Mouse (Mus musculus): ENCODE measurements around the gene Xrra1. TPM values are rescaled to one million over a fixed set of nuclear protein-coding genes. Genes with fewer than 3 reads are reported as not detected.

Xrra1 gene
- total and polyA plus RNA-seq, 3 experiments: 0.58 to 1.2 TPM; not detected in 1

DNA sequence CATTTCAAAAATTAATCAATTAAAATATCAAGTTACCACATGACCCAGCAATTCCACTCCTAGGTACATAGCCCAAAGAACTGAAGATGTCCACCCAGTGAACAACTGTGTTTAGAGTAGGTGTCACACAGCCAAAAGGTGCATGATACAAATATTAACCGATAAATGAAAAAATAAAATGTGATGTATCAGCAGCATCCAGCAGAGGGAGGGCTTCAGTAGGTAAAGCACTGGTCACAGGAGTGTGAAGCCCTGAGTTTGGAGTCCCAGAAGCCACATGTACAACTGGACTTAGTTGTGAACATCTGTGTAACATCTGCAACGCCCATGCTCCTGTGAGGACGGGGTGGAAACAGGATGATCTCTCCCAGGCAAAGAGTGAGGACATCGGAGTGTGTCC, 4.6 kb upstream of the Xrra1 start:
- Histone ChIP-seq H3K4me1 (ENCODE audit: control insufficient read depth in 1 of 2, insufficient read depth in 2 of 2, low read length in 2 of 2) (peaks cover 12 to 14% of the 10 kb centered on the region in 2 experiments), H3K27me3 (ENCODE audit: control insufficient read depth in 1 of 2, insufficient read depth in 2 of 2, low read length in 2 of 2) (no peaks in the 10 kb centered on the region), H3K9me3 (replicated peaks; ENCODE audit: insufficient read depth, low read length) (no peaks in the 10 kb centered on the region), H3K79me2 (ENCODE audit: control insufficient read depth, insufficient read depth, low read length, poor library complexity) (peaks cover 41% of the 10 kb centered on the region), H3K27ac (ENCODE audit: control insufficient read depth, low read depth, low read length) (no peak overlapping the region), H3K9ac (ENCODE audit: control insufficient read depth, low read depth, low read length, poor library complexity, severe bottlenecking) (no peak overlapping the region), H3K36me3 (ENCODE audit: control insufficient read depth in 1 of 2, insufficient read depth in 2 of 2, low read length in 2 of 2) (peaks cover 16 to 33% of the 10 kb centered on the region in 2 experiments), H3K4me3 (ENCODE audit: control insufficient read depth in 1 of 2, insufficient read depth in 1 of 2, low read depth in 2 of 2, low read length in 2 of 2) (no peak overlapping the region)
- no peak for DNase-seq (ENCODE audit: low read depth, low spot score)
- TF ChIP-seq TCF12 (IDR thresholded peaks at IDR 0.05; ENCODE audit: low read depth, low read length) (no peak), CHD1 (IDR thresholded peaks at IDR 0.05; ENCODE audit: low read depth, low read length) (no peak), BHLHE40 (IDR thresholded peaks at IDR 0.05; ENCODE audit: borderline replicate concordance, low read depth, low read length) (no peak), POLR2AphosphoS2 (IDR thresholded peaks at IDR 0.05; ENCODE audit: low read length) (no peak), ZNF384 (IDR thresholded peaks at IDR 0.05; ENCODE audit: low read depth, low read length) (no peak), USF1 (IDR thresholded peaks at IDR 0.05; ENCODE audit: low read depth, low read length) (no peak), MAX (IDR thresholded peaks at IDR 0.05; ENCODE audit: low read length) (no peak), TBP (IDR thresholded peaks at IDR 0.05; ENCODE audit: low read depth, low read length) (no peak), GATA1 (IDR thresholded peaks at IDR 0.05; ENCODE audit: low read depth, low read length) (no peak)

GRCm38 (mm10) chr7:99856266-99856861, 2.6 kb upstream of the Xrra1 start:
- H3K27me3 ChIP-seq (ENCODE audit: control insufficient read depth in 1 of 2, insufficient read depth in 2 of 2, low read length in 2 of 2): no peaks in the 10 kb centered on the region
- DNase-seq (ENCODE audit: low read depth, low spot score): no peak
- H3K27ac ChIP-seq (ENCODE audit: control insufficient read depth, low read depth, low read length): no peak overlapping the region
- peaks cover 12 to 14% of the 10 kb centered on the region in 2 experiments for H3K4me1 ChIP-seq (ENCODE audit: control insufficient read depth in 1 of 2, insufficient read depth in 2 of 2, low read length in 2 of 2)
- no peaks in the 10 kb centered on the region for H3K9me3 ChIP-seq (replicated peaks; ENCODE audit: insufficient read depth, low read length)
- no peak overlapping the region for H3K9ac ChIP-seq (ENCODE audit: control insufficient read depth, low read depth, low read length, poor library complexity, severe bottlenecking)
- no peak overlapping the region for H3K4me3 ChIP-seq (ENCODE audit: control insufficient read depth in 1 of 2, insufficient read depth in 1 of 2, low read depth in 2 of 2, low read length in 2 of 2)
- H3K79me2 ChIP-seq (ENCODE audit: control insufficient read depth, insufficient read depth, low read length, poor library complexity): peaks cover 37% of the 10 kb centered on the region
- peaks cover 13 to 26% of the 10 kb centered on the region in 2 experiments for H3K36me3 ChIP-seq (ENCODE audit: control insufficient read depth in 1 of 2, insufficient read depth in 2 of 2, low read length in 2 of 2)
- TF ChIP-seq MAX (IDR thresholded peaks at IDR 0.05; ENCODE audit: low read length): no peak
- TF ChIP-seq CTCF (IDR thresholded peaks at IDR 0.05 in 2 of 3, conservative IDR thresholded peaks at IDR 0.05 in 1 of 3; ENCODE audit: control insufficient read depth in 1 of 3, insufficient read depth in 1 of 3, low read depth in 2 of 3, low read length in 3 of 3, poor library complexity in 1 of 3, severe bottlenecking in 1 of 3): no peak
- no peak for TF ChIP-seq UBTF (IDR thresholded peaks at IDR 0.05; ENCODE audit: borderline replicate concordance, insufficient read depth, low read depth, low read length)
- TF ChIP-seq TAL1 (IDR thresholded peaks at IDR 0.05; ENCODE audit: low read length): no peak
- no peak for TF ChIP-seq RCOR1 (IDR thresholded peaks at IDR 0.05; ENCODE audit: low read depth, low read length)
- no peak for TF ChIP-seq RAD21 (IDR thresholded peaks at IDR 0.05; ENCODE audit: low read depth, low read length)
- TF ChIP-seq ZMIZ1 (IDR thresholded peaks at IDR 0.05; ENCODE audit: low read depth, low read length): no peak

All from MEL (cell line).